Mouse (Mus musculus): ENCODE data around the gene Pkd1l3. TPM values are rescaled to one million over a fixed set of nuclear protein-coding genes. Genes with fewer than 3 reads are reported as not detected.

Gene Pkd1l3
- polyA plus RNA-seq, 1 experiment from 2014 or later: 0.17 TPM

DNA sequence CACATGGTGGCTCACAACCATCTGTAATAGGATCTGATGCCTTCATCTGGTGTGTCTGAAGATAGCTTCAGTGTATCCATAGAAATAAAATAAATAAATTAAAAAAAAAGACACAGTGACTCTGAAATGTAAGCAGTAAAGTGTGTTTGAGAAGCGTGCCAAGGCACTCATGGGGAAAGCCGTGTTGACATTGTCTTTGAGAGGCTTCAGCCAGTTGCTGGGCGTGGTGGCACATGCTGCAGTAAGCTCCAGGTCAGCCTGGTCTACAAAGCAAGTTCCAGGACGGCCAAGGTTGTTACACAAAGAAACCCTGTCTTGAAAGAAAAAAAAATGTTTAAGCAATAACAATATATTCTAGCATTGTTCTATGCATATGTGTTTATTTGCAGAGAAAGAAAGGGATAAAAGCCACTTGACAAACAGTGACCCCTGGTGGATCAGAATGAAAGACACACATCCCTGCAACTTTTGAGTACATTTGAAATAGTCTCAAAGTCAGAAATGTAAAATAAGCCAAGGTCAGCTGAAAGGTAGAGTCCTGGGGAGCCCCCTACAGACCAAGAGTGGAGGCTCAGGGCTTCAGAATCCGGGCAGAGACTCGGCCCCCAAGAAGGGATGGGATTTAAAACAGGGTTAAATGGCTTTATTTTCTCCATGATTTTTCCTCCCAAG lies 21.1 kb upstream of the Pkd1l3 start:
- Histone ChIP-seq H3K4me3 (ENCODE audit: inconsistent target) (no peak overlapping the region), H3K27ac (no peak overlapping the region), H3K36me3 (ENCODE audit: inconsistent target) (peaks cover 9% of the 10 kb centered on the region; the same call in 1 of the 2 replicates), H3K79me2 (ENCODE audit: inconsistent target) (no peaks in the 10 kb centered on the region)
- 72% methylated on average over 6 of the region's 6 CpGs for WGBS (ENCODE audit: missing documents)

- Histone ChIP-seq H3K36me3 (ENCODE audit: inconsistent target) (peaks cover 9% of the 10 kb centered on the region; the same call in 1 of the 2 replicates), H3K79me2 (ENCODE audit: inconsistent target) (no peaks in the 10 kb centered on the region), H3K27ac (no peak overlapping the region), H3K4me3 (ENCODE audit: inconsistent target) (no peak overlapping the region)
- 51% methylated on average over 8 of the region's 8 CpGs for WGBS (ENCODE audit: missing documents)
Measured at GRCm38 (mm10) chr8:109595854-109596253, 18.5 kb upstream of the Pkd1l3 start.

- H3K27ac ChIP-seq: no peak overlapping the region
- WGBS (ENCODE audit: missing documents): 55% methylated on average over 2 of the region's 2 CpGs
- H3K4me3 ChIP-seq (ENCODE audit: inconsistent target): no peak overlapping the region
- peaks cover 6% of the 10 kb centered on the region; the same call in 1 of the 2 replicates for H3K36me3 ChIP-seq (ENCODE audit: inconsistent target)
- no peaks in the 10 kb centered on the region for H3K79me2 ChIP-seq (ENCODE audit: inconsistent target)
Measured at GRCm38 (mm10) chr8:109606725-109607124, 7.6 kb upstream of the Pkd1l3 start.

GRCm38 (mm10) chr8:109607650-109608049 lies 6.7 kb upstream of the Pkd1l3 start:
- Histone ChIP-seq H3K4me3 (ENCODE audit: inconsistent target) (peak overlapping the region; percentile 75), H3K79me2 (ENCODE audit: inconsistent target) (no peaks in the 10 kb centered on the region), H3K27ac (peak overlapping the region; percentile 88), H3K36me3 (ENCODE audit: inconsistent target) (peaks cover 4% of the 10 kb centered on the region; the same call in 1 of the 2 replicates)
- WGBS (ENCODE audit: missing documents): 14% methylated on average over 12 of the region's 12 CpGs

GRCm38 (mm10) chr8:109608271-109609152 lies 5.8 kb upstream of the Pkd1l3 start, which contains the start of gene Dhodh:
Gene Dhodh (minus strand): TSS chr8:109608673.
- Histone ChIP-seq H3K27ac (peak within 1 kb of the TSS; percentile 88), H3K4me3 (ENCODE audit: inconsistent target) (peak within 1 kb of the TSS; percentile 75), H3K36me3 (ENCODE audit: inconsistent target) (no peaks in the 10 kb centered on the region), H3K79me2 (ENCODE audit: inconsistent target) (no peaks in the 10 kb centered on the region)
- 2% methylated on average over 42 of the region's 42 CpGs for WGBS (ENCODE audit: missing documents)

- Histone ChIP-seq H3K36me3 (ENCODE audit: inconsistent target) (no peaks in the 10 kb centered on the region), H3K79me2 (ENCODE audit: inconsistent target) (no peaks in the 10 kb centered on the region), H3K27ac (peak overlapping the region; percentile 88), H3K4me3 (ENCODE audit: inconsistent target) (peak overlapping the region; percentile 75)
- WGBS (ENCODE audit: missing documents): 28% methylated on average over 5 of the region's 5 CpGs
Measured at GRCm38 (mm10) chr8:109609153-109609502, 5.2 kb upstream of the Pkd1l3 start.

DNA sequence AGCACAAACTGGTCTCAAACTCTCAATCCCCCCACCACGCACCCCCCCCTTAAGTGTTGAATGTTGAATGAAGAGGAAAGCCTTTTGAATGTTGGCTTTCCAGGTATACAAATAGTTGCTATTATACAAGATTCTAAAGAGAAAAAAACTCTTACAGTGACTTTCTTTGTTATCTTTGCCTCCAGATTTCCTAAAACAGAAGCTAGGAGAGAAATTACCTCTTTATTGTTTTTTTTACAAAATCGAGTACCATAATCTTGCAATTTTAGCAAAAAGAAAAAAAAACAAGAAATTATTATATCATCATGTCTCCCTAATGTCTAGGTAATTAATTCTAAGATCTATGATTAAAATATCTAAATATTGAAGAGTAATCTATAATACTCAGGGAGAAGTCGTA lies 1.3 kb downstream of the Pkd1l3 start:
- H3K36me3 ChIP-seq (ENCODE audit: inconsistent target): no peaks in the 10 kb centered on the region
- H3K79me2 ChIP-seq (ENCODE audit: inconsistent target): no peaks in the 10 kb centered on the region
- H3K4me3 ChIP-seq (ENCODE audit: inconsistent target): no peak overlapping the region
- no peak overlapping the region for H3K27ac ChIP-seq
- 77% methylated on average over 3 of the region's 3 CpGs for WGBS (ENCODE audit: missing documents)

DNA sequence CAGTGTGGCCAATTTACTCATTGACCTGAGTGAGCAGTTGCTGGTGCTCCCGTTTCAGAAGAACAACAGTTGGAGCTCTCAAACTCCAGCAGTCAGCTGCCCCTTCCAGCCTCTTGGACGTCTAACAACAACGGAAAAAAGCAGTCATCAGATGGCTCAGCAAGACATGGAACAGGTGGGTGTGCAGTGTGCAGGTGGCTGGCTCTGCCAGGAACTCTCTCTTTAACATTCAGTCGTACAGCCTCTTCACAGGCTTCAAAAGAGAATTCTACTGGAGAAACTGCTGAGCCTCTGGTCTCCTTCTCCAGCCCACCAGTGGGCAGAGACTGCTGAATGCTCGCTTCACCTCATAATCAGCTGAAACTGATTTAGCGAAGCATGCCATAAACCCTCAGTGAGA lies 14.3 kb downstream of the Pkd1l3 start:
- Histone ChIP-seq H3K36me3 (ENCODE audit: inconsistent target) (no peaks in the 10 kb centered on the region), H3K79me2 (ENCODE audit: inconsistent target) (no peaks in the 10 kb centered on the region), H3K4me3 (ENCODE audit: inconsistent target) (no peak overlapping the region), H3K27ac (no peak overlapping the region)
- WGBS (ENCODE audit: missing documents): 76% methylated on average over 6 of the region's 6 CpGs

DNA sequence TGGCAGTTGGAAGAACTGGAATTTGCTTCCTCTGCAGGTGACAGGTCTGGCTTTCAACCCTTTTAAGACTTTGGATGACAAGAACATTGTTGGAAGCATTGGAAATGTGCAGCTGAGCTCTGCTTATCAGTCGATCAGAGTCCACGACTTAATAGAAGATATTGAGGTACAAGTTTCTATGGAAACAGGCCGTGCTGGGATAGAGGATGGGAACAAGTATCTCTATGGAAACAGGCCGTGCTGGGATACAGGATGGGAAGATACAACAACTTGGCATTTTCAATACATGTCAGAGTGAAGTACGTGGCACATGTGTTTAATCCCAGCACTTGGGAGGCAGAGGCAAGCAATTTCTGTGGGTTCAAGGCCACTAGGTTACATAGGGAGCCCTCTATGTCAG lies 18.2 kb downstream of the Pkd1l3 start:
- 93% methylated on average over 5 of the region's 5 CpGs for WGBS (ENCODE audit: missing documents)
- no peak overlapping the region for H3K27ac ChIP-seq
- H3K4me3 ChIP-seq (ENCODE audit: inconsistent target): no peak overlapping the region
- no peaks in the 10 kb centered on the region for H3K79me2 ChIP-seq (ENCODE audit: inconsistent target)
- H3K36me3 ChIP-seq (ENCODE audit: inconsistent target): no peaks in the 10 kb centered on the region

- no peak overlapping the region for H3K4me3 ChIP-seq (ENCODE audit: inconsistent target)
- WGBS (ENCODE audit: missing documents): 95% methylated on average over 8 of the region's 8 CpGs
- no peaks in the 10 kb centered on the region for H3K79me2 ChIP-seq (ENCODE audit: inconsistent target)
- no peaks in the 10 kb centered on the region for H3K36me3 ChIP-seq (ENCODE audit: inconsistent target)
- H3K27ac ChIP-seq: no peak overlapping the region
Measured at GRCm38 (mm10) chr8:109635146-109635545, 20.8 kb downstream of the Pkd1l3 start.

DNA sequence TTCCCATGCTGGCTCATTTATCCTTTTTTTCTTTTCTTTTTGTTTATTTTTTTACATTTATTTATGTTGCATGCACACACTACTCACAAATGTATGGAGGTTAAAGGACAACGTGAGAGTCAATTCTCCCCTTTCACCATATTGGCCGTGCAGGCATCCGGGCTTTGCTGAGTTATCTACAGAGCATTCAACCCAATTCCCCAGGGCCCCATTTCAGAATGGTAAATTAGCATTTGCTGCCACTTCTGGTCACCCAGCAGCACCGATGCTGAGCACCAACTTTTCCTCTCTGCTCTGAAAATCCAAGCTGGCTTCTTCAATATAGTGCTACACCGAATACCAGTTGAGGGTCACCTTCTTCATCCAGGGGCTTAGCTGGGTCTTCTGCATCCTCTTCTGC lies 24.5 kb downstream of the Pkd1l3 start:
- Histone ChIP-seq H3K36me3 (ENCODE audit: inconsistent target) (no peaks in the 10 kb centered on the region), H3K79me2 (ENCODE audit: inconsistent target) (no peaks in the 10 kb centered on the region), H3K4me3 (ENCODE audit: inconsistent target) (no peak overlapping the region), H3K27ac (no peak overlapping the region)
- 89% methylated on average over 5 of the region's 5 CpGs for WGBS (ENCODE audit: missing documents)

GRCm38 (mm10) chr8:109640410-109640809 lies 26.1 kb downstream of the Pkd1l3 start:
- H3K36me3 ChIP-seq (ENCODE audit: inconsistent target): no peaks in the 10 kb centered on the region
- 71% methylated on average over 7 of the region's 7 CpGs for WGBS (ENCODE audit: missing documents)

GRCm38 (mm10) chr8:109641236-109641635 lies 26.9 kb downstream of the Pkd1l3 start:
- H3K27ac ChIP-seq: no peak overlapping the region
- no peaks in the 10 kb centered on the region for H3K36me3 ChIP-seq (ENCODE audit: inconsistent target)
- WGBS (ENCODE audit: missing documents): 79% methylated on average over 5 of the region's 5 CpGs
- no peaks in the 10 kb centered on the region for H3K79me2 ChIP-seq (ENCODE audit: inconsistent target)
- H3K4me3 ChIP-seq (ENCODE audit: inconsistent target): no peak overlapping the region

More at GRCm38 (mm10) chr8:109640410-109640809, 26.1 kb downstream of the Pkd1l3 start:
- H3K4me3 ChIP-seq (ENCODE audit: inconsistent target): no peak overlapping the region
- no peaks in the 10 kb centered on the region for H3K79me2 ChIP-seq (ENCODE audit: inconsistent target)
- H3K27ac ChIP-seq: no peak overlapping the region

GRCm38 (mm10) chr8:109647331-109647730 lies 33.0 kb downstream of the Pkd1l3 start:
- Histone ChIP-seq H3K4me3 (ENCODE audit: inconsistent target) (no peak overlapping the region), H3K27ac (no peak overlapping the region), H3K36me3 (ENCODE audit: inconsistent target) (no peaks in the 10 kb centered on the region), H3K79me2 (ENCODE audit: inconsistent target) (no peaks in the 10 kb centered on the region)
- 89% methylated on average over 11 of the region's 11 CpGs for WGBS (ENCODE audit: missing documents)

GRCm38 (mm10) chr8:109648469-109648868 lies 34.2 kb downstream of the Pkd1l3 start:
- Histone ChIP-seq H3K27ac (no peak overlapping the region), H3K36me3 (ENCODE audit: inconsistent target) (no peaks in the 10 kb centered on the region), H3K79me2 (ENCODE audit: inconsistent target) (no peaks in the 10 kb centered on the region), H3K4me3 (ENCODE audit: inconsistent target) (no peak overlapping the region)
- 84% methylated on average over 7 of the region's 7 CpGs for WGBS (ENCODE audit: missing documents)

Measured in macrophage (primary cell).